Mouse (Mus musculus) right cerebral cortex, adult 18-20 months (tissue): ENCODE results near the gene Gm9833.
"Not testable (repeated sequence)": the region's sequence is repeated elsewhere in the genome, so short reads cannot be mapped to it uniquely, and the experiment has no call there.

Experiments
- DNase-seq: peaks from one replicate; pipeline ENCODE4 v3.0.0; 2022; ENCODE audit warnings: mixed read lengths

Gm9833 gene

GRCm38 (mm10) chr3:10087994-10088393, at the start of gene Gm9833:
TSS of gene Gm9833 (plus strand) at chr3:10088110.
- not testable (repeated sequence) for DNase-seq

GRCm38 (mm10) chr3:10070070-10070469, 17.8 kb upstream of the Gm9833 start:
- no peak for DNase-seq

- no peak for DNase-seq
Observed at GRCm38 (mm10) chr3:10075826-10076225, 12.1 kb upstream of the Gm9833 start.

- DNase-seq: no peak
Observed at GRCm38 (mm10) chr3:10077096-10077841, 10.6 kb upstream of the Gm9833 start.

GRCm38 (mm10) chr3:10078113-10078512, 9.8 kb upstream of the Gm9833 start:
- DNase-seq: no peak

- no peak for DNase-seq
Observed at GRCm38 (mm10) chr3:10081336-10081735, 6.6 kb upstream of the Gm9833 start.

GRCm38 (mm10) chr3:10081911-10082541, 5.9 kb upstream of the Gm9833 start:
- DNase-seq: no peak

- DNase-seq: no peak
Observed at GRCm38 (mm10) chr3:10082545-10083062, 5.3 kb upstream of the Gm9833 start.

GRCm38 (mm10) chr3:10084102-10084501, 3.8 kb upstream of the Gm9833 start:
- no peak for DNase-seq

- no peak for DNase-seq
Observed at GRCm38 (mm10) chr3:10085396-10086119, 2.4 kb upstream of the Gm9833 start.

- DNase-seq: no peak
Observed at GRCm38 (mm10) chr3:10087511-10087910, 399 bp upstream of the Gm9833 start.

GRCm38 (mm10) chr3:10091616-10092140, 3.8 kb downstream of the Gm9833 start:
- no peak for DNase-seq

- no peak for DNase-seq
Observed at GRCm38 (mm10) chr3:10092499-10092898, 4.6 kb downstream of the Gm9833 start.

- no peak for DNase-seq
Observed at GRCm38 (mm10) chr3:10092914-10093313, 5.0 kb downstream of the Gm9833 start.

GRCm38 (mm10) chr3:10095076-10095622, 7.2 kb downstream of the Gm9833 start:
- no peak for DNase-seq

GRCm38 (mm10) chr3:10099756-10100155, 11.8 kb downstream of the Gm9833 start:
- no peak for DNase-seq

- DNase-seq: no peak
Observed at GRCm38 (mm10) chr3:10111570-10111969, 23.7 kb downstream of the Gm9833 start.

- no peak for DNase-seq
Observed at GRCm38 (mm10) chr3:10112196-10112595, 24.3 kb downstream of the Gm9833 start.

GRCm38 (mm10) chr3:10112660-10113059, 24.8 kb downstream of the Gm9833 start:
- DNase-seq: no peak

GRCm38 (mm10) chr3:10116531-10116930, 28.6 kb downstream of the Gm9833 start:
- no peak for DNase-seq

- no peak for DNase-seq
Observed at GRCm38 (mm10) chr3:10121232-10121631, 33.3 kb downstream of the Gm9833 start.

GRCm38 (mm10) chr3:10121956-10122739, 34.2 kb downstream of the Gm9833 start:
- DNase-seq: no peak
